Mouse (Mus musculus): ENCODE measurements around the gene Stab1.
A peak's percentile ranks its signal among the peaks of the same experiment; 100 is the strongest.

The Stab1 gene

GRCm38 (mm10) chr14:31131272-31131821 lies 37.1 kb downstream of the Stab1 start:
- DNase-seq (ENCODE audit: low spot score in 2 of 2), result no peak

GRCm38 (mm10) chr14:31130236-31131220 lies 37.9 kb downstream of the Stab1 start, which contains the start of gene Nt5dc2:
Gene Nt5dc2, plus strand, starts transcription at chr14:31131053.
- DNase-seq (ENCODE audit: low spot score in 2 of 2), result peak; percentile 84 to 91

- peak in 1 of 2 experiments; percentile 59 for DNase-seq (ENCODE audit: low spot score in 2 of 2)
These were observed 38.9 kb downstream of the Stab1 start for GRCm38 (mm10) chr14:31129326-31130235.

GRCm38 (mm10) chr14:31128826-31129219 lies 39.6 kb downstream of the Stab1 start, which contains the start of gene Smim4:
Gene Smim4, minus strand, starts transcription at chr14:31128956.
- DNase-seq (ENCODE audit: low spot score in 2 of 2), result peak; percentile 95 to 96

- DNase-seq (ENCODE audit: low spot score in 2 of 2), result peak in 1 of 2 experiments; percentile 46
These were observed 40.2 kb downstream of the Stab1 start for GRCm38 (mm10) chr14:31128101-31128825.

DNA sequence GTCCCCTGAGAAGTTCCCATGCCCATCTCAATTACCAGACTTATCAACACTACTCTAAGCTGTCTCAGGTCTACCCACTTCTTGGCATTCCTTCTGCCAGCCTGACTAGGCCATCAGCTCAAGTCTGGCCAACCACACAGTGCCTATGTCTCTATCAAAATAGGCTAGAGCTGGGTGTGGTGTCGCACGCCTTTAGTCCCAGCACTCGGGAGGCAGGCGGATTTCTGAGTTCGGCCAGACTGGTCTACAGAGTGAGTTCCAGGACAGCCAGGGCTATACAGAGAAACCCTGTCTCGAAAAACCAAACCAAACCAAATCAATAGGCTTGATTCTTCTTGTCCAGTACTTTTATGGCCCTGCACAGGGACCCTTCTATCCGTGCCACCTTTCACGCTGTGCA lies 41.6 kb downstream of the Stab1 start:
- DNase-seq (ENCODE audit: low spot score in 2 of 2), result peak in 1 of 2 experiments; percentile 60

GRCm38 (mm10) chr14:31125106-31126075 lies 43.0 kb downstream of the Stab1 start:
- DNase-seq (ENCODE audit: low spot score in 2 of 2), result peak; percentile 13 to 53

GRCm38 (mm10) chr14:31115522-31115921 lies 52.9 kb downstream of the Stab1 start:
- DNase-seq (ENCODE audit: low spot score in 2 of 2), result no peak

GRCm38 (mm10) chr14:31114011-31114410 lies 54.4 kb downstream of the Stab1 start:
- no peak for DNase-seq (ENCODE audit: low spot score in 2 of 2)

- DNase-seq (ENCODE audit: low spot score in 2 of 2), result no peak
These were observed 56.3 kb downstream of the Stab1 start for GRCm38 (mm10) chr14:31112187-31112586.

DNA sequence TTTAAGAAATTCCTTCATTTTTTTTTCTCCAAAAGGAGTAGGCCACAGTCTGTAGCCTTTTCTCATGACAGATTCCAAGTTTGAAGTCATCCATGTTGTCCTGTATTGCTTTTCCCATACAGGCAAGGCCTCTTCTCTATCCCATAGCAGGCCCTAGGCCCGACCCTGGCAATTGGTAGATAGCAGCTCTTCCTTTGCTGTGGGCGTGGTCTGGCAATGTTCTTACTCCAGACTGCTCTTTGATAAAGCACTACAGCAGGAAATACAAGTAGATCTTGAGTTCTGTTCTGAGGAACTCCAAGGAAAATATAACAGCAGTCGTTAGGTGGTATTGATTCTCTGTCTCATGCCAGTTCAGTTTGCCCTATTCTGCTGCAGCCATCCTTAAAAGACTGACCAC lies 57.8 kb downstream of the Stab1 start:
- peak in 1 of 2 experiments; percentile 26 for DNase-seq (ENCODE audit: low spot score in 2 of 2)

GRCm38 (mm10) chr14:31105156-31105555 lies 63.3 kb downstream of the Stab1 start:
- no peak for DNase-seq (ENCODE audit: low spot score in 2 of 2)

- DNase-seq (ENCODE audit: low spot score in 2 of 2), result no peak
These were observed 78.5 kb downstream of the Stab1 start for GRCm38 (mm10) chr14:31089918-31090317.

Data from spleen, postnatal 4 days (tissue).